Mouse (Mus musculus) heart, postnatal 25 days (tissue): ENCODE measurements at regions not wholly inside any gene's neighbourhood (a gene's known extent, or its start where the extent isn't known, plus 50 kb on each side); places are given as distances from the start of the nearest gene placed in this dataset.

Experiments
- DNase-seq: peaks from one replicate; pipeline ENCODE4 v3.0.0; 2022; ENCODE audit warnings: low spot score
- intact Hi-C: fragments of 180-260 bp; cut with DNase I; formaldehyde crosslinking; loops from one replicate; pipeline ENCODE4 v1.15.1; 2025

DNA sequence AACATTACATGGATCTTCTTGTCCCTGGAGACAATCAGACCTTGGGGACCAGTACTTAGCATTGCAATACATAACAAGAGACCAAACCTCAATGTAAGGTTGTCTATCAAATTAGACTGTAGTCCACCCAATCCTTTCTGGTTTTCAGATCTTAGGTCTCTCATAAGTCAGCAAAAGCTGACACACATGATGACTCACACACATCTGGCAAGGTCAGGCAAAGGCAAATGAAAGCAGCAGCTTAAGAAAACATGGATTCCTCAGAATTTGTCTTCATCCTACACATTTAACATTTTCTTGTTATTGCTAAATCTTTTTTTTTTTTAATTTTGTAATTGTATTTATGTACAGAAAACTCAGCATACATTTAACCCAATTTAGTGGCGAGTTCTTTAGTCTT lies 52.0 kb downstream of the Gm11983 start:
- no peak for DNase-seq
- intact Hi-C loops: no loop called here

DNA sequence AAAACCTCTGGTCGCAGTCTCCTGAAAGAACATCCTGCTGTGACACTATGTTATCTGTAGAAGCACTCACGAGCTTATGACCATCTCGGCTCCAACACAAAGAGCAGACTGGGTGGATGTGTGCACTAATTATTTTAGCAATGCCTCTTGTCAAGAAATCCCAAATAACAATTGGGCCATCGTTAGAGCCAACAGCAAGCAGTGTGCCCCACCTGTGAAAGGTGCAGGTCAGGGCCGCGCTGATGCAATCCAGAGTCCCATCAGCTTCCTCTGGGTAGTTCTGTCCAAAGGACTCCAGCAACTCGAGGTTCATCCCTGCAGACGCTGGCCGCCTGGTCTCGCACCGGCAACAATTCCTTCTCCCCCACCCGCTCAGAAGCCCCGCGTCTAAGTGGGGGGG lies 54.6 kb downstream of the Gm11983 start:
- DNase-seq: no peak
- intact Hi-C loops: no loop called here

DNA sequence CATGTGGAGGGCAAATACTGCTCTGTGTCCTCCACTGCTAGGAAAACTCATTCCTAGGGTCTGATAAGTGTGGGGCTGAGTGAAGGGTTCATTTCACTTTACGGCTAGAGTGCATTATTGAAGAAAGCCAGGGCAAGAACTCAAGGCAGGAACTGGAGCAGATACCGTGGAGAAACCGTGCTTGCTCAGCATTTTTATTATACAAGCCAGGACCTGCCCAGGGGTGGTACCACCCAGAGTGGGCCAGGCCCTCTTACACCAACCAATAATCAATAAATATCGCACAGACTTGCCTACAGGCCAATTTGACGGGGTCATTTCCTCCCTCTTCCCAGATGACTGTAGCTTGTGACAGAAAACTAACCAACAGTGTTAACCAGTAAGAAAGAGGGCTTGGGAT lies 57.7 kb downstream of the Gm11983 start:
- intact Hi-C loops: no loop called here
- DNase-seq: no peak

DNA sequence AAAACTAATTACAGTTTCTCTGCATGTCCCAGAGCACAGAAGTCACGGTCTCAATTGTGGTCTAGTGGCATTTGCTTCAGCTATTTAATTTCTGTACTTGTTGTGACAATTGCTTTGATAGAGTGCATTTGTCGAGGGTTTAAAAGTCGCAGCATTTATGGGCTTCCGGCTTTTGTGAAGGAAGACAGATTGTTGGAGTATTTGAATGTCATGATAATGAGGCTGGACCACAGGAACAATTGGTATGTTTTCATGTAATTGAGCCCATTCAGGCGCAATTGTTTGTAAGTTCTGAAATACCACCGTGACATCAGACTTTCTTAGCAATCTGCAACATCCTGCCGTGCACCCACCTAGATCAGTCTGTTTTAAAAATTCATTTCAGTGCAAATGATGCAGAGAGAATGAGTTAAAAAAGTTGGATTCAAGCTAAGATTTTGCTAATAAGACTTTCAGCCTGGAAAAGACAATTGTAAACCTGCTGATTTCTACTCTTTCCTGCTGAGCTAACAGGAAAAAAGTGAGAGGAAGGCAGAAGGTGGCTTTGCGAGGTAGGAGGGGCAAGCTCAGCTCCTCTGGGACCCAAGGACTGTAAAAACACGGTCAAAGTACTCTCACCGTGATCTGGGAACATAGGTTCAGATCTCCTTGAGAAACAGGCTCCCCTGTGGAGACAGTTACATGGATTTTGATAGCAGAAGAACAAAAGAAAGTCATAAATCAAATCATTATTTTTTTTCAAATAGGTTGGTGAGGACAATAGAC lies 58.7 kb downstream of the Gm11983 start:
- DNase-seq: no peak
- intact Hi-C loops: no loop called here

DNA sequence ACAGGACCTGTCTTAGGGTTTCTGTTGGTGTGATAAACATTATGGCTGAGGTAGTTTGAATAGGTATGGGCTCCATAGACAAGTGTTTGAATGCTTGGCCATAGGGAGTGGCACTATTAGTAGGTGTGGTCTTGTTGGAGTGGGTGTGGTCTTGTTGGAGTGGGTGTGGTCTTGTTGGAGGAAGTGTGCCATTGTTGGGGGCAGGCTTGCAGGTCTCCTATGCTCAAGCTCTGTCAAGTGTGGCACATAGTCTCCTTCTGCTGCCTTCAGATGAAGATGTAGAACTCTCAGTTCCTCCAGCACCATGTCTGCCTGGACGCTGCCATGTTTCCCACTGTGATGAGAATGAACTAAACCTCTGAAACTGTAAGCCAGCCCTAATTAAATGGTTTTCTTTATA lies 59.9 kb downstream of the Gm11983 start:
- intact Hi-C loops: no loop called here
- no peak for DNase-seq

DNA sequence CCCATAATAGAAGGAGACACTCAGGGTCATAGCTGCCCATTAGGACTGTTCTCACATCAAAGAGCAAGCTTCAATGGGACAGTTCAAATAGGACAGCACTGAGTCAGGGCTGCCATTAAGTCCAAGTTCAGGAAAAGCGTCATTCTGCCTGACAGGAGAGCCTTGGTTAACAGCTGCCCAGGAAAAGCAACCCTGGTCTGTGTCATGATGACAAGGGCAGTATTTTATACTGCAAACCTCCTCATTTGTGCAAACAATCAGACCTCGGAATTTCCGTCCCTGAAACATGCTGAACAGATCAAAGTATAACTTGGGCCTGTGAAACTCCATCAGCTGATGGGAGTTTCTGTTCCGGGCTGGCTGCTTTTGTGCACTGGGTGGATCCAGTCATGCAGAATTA lies 62.8 kb downstream of the Gm11983 start:
- intact Hi-C loops: no loop called here
- DNase-seq: no peak

DNA sequence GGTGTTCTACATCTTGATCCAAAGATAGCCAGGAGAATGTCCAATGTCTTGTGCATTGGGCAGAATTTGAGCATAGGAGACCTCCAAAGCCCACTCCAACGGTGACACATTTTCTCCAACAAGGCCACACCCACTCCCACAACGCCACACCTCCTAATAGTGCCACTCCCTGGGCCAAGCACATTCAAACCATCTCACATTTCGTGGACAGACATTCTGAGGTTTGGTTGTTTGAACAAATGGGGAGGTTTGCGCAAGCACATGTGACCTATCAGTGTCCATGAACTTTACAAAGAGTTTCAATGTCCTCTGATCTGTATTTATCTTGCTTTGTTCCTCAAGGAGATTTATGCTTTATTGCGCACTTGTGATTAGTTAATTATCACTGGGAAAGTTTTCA lies 63.5 kb downstream of the Gm11983 start:
- intact Hi-C loops: no loop called here
- no peak for DNase-seq

DNA sequence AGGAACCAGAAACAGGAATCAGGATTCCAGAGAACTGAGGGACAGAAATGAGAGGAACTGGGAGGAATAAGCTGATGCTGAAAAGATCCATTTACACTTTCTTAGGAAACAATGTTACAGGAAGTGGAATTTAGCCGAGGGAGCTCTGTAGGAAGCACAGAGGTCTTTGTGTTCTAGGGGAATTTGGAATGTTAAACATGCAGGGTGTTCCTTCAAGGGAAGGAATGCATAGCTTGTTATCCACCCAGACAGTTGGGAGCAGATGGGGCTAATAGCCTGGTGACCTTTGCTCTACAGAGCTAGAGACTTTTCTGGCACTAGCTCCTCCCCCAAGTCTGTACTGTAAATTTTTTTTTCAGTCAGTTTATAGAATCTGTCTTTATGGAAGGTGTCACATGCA lies 64.1 kb downstream of the Gm11983 start:
- DNase-seq: no peak
- intact Hi-C loops: no loop called here

DNA sequence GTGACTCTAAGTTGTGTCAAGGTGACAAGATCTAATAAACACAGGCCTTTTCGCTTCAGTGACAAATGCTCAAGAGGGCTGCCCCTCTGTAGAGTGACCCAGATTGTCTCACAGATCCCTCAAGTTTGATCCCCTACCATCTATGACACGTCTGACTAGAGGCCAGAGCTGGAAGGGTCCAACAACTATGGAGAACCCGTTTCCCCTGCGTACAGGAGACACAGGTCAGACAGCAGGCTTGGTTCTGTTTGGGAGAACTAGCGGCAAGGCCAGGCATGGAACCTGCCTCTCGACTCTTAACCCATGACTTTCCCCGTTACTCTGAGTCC lies 68.1 kb downstream of the Gm11983 start:
- intact Hi-C loops: loop anchor here (1.0 to 5.0 kb wide), 2 partner anchors 92 to 114 kb away; no protein-coding TSS in a partner anchor
- DNase-seq: no peak

DNA sequence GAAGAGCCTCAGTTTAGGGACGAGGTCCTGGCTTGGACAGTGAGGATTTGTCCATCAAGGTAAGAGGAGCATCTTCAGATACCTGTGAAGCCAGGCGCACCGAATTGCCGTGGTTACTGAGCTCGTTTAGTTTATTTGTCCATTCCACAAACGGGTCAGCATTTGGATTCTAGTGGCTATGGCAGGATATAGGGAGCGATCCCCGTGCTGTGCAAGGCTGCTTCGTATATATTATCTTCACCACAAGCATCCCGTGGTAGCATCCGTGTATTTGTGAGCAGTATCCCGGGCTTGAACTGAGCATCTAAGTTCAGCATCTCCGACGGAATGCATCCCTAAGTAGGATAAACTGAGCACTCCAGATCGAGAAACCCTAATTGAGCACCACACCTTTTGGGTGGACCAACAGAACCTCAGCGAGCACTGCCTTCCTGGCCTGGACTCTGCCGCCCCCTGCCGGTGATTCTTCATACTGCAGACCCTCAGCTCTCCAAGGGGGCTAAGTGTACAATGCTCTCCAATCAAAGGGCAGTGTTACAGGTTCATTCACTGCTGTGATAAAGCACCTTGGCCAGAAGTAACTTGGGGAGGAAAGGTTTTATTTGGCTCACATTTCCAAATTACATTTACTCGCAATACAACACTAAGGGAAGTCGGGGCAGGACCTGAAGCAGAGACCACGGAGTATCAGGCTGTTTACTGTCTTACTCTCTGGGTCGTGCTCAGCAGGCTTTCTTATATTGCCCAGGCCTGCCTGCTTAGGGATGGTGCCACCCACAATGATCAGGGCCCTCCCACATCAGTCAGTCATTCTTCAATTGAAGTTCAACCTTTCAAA lies 68.6 kb downstream of the Gm11983 start:
- intact Hi-C loops: loop anchor here (1.0 to 5.0 kb wide), 2 partner anchors 92 to 114 kb away; no protein-coding TSS in a partner anchor
- DNase-seq: peak; percentile 18

DNA sequence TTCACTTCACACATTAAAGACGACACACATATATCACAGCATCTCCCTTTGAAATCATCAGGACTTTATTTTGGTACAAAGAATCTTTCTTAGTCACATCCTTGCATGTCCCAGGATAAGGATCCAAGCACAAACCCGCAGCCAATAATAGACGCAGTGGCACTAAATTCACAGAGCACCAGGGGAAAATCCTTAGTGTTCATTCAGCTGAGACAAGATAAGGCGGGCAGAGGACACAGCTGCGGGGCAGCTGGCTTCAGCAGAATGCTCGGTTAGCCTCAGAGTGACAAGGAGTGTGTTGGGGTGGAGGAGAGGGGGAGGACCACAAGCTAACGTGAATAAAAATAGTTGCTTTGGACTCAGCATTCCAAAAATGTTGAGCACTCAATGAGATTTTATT lies 70.7 kb downstream of the Gm11983 start:
- intact Hi-C loops: loop anchor here (5.0 kb wide), 1 partner anchor 89 kb away; no protein-coding TSS in a partner anchor
- no peak for DNase-seq

DNA sequence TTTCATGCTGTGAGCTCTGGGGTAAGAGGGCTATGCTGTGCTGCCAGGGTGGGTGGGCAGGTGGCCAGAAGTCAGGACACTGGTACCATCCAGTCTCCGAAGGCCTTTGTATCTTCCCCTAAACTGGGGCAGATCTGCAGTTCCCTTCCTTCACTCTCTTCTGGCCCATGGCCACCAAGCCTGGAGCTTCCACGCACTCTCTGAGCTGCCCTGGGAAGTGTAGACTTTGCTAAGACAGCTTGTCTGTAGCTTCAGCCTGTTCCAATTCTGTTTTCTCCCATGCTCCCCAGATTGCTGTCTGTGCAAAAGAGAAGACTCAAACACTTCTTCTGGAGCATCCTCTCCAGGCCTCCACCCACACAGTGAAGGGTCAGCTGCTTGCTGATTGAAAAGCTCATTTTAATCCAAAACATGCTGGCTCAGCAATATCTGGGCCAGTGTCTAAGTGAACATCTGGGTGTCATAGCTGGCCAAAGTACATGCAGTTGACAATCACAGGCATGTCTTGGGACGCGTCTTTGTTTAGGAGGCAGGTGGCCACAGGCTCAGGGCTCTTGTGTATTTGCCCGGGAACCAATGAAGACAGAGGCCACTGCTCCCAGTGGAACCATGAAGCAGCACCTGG lies 72.0 kb downstream of the Gm11983 start:
- intact Hi-C loops: loop anchor here (5.0 kb wide), 1 partner anchor 88 kb away; no protein-coding TSS in a partner anchor
- DNase-seq: no peak

DNA sequence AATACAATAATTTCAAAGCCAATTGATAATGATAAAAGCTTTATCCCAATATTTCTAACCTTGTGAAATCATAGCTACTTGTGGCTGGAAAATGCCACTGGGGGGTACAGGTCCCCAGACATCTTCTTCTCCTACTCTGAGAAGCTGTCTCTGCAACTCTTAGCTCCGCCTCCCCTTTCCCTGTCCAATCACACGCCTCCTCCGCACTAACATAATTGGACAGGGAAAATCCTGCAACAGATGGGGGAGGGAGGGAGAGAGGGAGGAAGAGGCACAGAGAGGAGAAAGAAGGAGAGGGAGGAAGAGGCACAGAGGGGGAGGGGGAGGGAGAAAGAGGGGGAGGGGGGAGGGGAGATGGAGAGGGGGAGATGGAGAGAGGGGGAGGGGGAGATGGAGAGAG lies 73.3 kb downstream of the Gm11983 start:
- no peak for DNase-seq
- intact Hi-C loops: no loop called here

DNA sequence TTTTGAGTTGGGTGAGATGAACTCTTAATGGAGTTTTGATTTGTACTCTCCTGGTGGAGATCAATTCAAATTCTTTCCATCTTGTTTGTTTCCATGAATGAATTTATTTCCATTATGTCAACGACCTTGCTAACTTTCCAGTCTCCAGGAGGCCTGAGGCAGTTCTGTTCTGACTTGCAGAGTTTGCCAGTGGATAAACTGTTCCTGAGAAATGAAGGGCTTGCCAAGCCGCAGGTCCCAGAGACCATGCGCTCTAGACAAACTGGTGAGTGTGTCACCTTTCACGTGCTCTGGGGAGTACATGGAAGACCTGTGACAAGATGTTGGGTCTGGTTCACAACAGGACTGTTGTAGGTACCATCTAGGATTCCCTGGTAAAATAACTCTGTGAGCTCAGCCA lies 74.5 kb downstream of the Gm11983 start:
- DNase-seq: no peak
- intact Hi-C loops: no loop called here

DNA sequence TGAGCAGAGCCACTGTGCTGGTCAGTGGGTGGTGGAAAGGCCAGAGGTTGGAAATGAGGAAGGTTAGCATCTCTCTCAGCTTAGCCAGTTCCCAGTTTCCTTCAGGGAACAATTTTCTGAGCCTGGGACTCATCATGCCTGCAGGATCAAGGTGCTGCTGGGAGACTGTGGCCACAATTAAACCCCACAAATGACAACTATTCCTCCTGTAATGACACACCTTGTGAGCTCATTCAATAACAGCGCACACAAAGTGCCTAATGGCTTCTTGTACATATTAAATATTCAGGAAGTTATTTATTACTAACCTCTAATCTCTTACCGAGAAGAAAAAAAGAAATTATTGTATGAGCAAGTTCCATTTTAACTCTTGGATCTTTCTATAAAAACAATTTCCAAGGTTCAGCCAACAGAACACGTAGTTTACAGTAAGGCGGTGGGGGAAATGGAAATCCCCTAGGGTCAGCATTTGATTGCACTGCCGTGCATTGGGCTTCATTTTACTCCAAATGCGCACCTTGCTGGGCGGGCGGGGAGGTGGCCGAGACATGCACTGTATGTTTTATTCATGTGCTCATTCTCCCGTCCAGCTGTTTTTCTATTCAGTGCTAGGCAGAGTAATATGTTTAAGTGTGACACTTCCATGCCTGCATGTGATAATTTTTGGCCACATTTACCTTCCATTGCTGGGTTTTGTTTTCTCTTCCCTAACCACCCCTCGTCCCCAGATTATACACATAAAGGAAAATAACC lies 75.4 kb downstream of the Gm11983 start:
- DNase-seq: no peak
- intact Hi-C loops: no loop called here

DNA sequence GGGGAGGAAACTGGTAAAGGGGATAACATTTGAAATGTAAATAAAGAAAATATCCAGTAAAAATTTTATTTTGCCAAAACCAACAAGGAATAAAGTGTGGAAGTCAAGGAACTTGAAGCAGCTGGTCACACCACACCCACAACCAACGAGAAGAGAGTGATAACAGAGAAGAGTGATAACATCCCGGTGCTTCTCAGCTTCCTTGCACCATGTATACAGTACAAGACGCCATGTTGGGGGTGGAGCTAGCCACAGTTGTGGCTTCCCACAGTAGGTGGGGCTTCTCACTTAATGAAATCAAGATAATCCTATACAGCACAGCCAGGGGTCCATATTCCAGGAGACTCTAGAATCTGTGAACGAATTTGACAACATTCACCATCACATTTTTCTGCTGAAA lies 77.9 kb downstream of the Gm11983 start:
- no peak for DNase-seq
- intact Hi-C loops: no loop called here

DNA sequence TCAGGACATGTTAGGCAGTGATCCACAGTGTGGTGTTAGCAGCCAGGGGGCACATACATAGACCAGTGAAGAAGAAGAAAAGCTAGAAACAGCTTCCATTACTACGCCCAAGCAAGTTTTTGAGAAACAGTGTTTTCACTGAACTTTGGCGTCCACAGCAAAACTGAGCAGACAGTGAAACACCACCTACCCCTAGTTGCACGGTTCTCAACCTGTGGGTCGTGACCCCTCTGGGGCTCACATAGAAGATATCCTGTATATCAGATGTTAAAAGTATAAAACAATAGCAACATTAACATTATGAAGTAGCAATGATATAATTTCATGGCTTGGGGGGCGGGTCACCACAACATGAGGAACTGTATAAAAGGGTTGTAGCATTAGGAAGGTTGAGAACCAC lies 81.1 kb downstream of the Ramp3 start:
- intact Hi-C loops: no loop called here
- no peak for DNase-seq

DNA sequence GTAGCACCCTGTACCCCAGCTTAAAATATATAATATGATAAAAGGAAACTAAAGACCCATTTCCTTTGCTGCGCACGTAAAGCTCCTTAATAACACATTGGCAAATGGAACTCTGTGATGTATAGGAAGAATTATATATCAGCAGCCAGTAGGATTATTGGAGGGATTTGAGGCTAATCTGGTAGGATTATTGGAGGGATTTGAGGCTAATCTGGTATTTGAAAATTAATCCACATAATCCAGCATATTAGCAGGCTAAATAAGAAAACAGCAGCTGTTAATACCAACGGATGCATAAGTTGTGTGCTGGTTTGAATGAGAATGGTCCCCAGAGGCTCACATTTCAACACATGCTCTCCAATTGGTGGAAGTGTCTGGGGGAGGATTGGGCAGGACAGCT lies 80.3 kb downstream of the Ramp3 start:
- DNase-seq: no peak
- intact Hi-C loops: no loop called here

DNA sequence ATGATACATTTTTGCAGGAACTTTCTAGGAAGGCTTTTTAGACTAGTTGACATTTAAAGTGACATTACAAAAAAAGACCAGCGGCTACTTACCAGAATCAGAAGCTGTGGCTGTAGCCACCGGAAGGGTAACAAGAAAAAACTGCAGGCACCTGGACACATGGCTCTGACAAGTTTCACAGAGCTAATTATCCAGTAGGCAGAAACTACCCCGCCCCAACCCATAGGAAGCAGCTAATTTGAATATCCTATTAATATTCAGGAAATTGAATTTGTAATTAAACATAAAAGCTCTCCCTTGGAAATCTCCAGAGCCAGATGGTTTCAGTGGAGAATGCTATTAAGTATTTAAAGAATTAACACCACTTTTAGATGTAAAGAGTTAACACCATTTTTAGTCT lies 79.8 kb downstream of the Ramp3 start:
- intact Hi-C loops: no loop called here
- no peak for DNase-seq

DNA sequence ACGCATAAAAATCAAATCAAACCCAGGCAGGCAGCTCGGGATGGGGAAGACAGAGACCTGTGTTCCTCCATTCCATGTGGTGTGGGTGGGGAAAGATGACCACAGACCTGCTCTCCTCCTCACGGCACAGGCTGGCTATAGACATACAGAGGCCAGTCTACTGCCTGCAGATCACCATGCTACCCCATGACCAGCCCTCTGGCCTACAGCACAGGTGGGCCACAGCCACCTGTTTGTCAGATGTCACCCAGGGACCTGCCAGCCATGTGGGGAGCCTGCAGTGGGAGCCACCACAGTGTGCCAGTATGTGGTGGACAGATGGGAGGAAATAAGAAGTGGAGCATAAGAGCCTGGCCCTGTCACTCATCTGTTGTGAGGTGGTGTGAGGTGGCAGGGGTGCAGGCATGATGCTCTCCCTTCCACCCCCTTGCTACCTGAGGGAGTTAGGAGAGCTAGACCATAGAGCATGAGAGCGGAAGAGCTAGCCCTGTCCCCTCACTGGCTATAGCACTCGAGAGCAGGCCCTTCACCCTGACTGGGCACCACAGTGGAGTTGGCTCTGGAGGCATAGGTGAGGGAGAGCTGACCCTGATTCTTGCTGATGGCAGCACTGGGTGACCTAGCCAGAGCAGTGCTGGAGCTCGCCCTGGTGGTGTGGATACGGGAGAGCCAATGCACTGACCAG lies 76.6 kb downstream of the Ramp3 start:
- intact Hi-C loops: no loop called here
- no peak for DNase-seq
